Mouse (Mus musculus): ENCODE measurements around the gene Rbm18.

The Rbm18 gene

GRCm38 (mm10) chr2:36104956-36105741 lies 31.4 kb downstream of the Rbm18 start, which contains the start of gene Lhx6:
TSS of gene Lhx6 (minus strand) at chr2:36105408.
- in situ Hi-C loops (cut with MboI, MseI) = no loop called here

GRCm38 (mm10) chr2:36104436-36104955 lies 32.1 kb downstream of the Rbm18 start:
- in situ Hi-C loops (cut with MboI, MseI) = no loop called here

- in situ Hi-C loops (cut with MboI, MseI) = no loop called here
Measured at GRCm38 (mm10) chr2:36103555-36104367, 32.8 kb downstream of the Rbm18 start.

- in situ Hi-C loops (cut with MboI, MseI) = no loop called here
Measured at GRCm38 (mm10) chr2:36103069-36103554, 33.5 kb downstream of the Rbm18 start.

- in situ Hi-C loops (cut with MboI, MseI) = no loop called here
Measured at GRCm38 (mm10) chr2:36102559-36102946, 34.0 kb downstream of the Rbm18 start.

GRCm38 (mm10) chr2:36101866-36102558 lies 34.6 kb downstream of the Rbm18 start:
- in situ Hi-C loops (cut with MboI, MseI) = no loop called here

- in situ Hi-C loops (cut with MboI, MseI) = no loop called here
Measured at GRCm38 (mm10) chr2:36099739-36100138, 36.8 kb downstream of the Rbm18 start.

- in situ Hi-C loops (cut with MboI, MseI) = no loop called here
Measured at GRCm38 (mm10) chr2:36098021-36098420, 38.6 kb downstream of the Rbm18 start.

- in situ Hi-C loops (cut with MboI, MseI) = no loop called here
Measured at GRCm38 (mm10) chr2:36097129-36097815, 39.3 kb downstream of the Rbm18 start.

- in situ Hi-C loops (cut with MboI, MseI) = no loop called here
Measured at GRCm38 (mm10) chr2:36093914-36094475, 42.6 kb downstream of the Rbm18 start.

GRCm38 (mm10) chr2:36093301-36093700 lies 43.3 kb downstream of the Rbm18 start:
- in situ Hi-C loops (cut with MboI, MseI) = no loop called here

GRCm38 (mm10) chr2:36092748-36093147 lies 43.8 kb downstream of the Rbm18 start:
- in situ Hi-C loops (cut with MboI, MseI) = no loop called here

- in situ Hi-C loops (cut with MboI, MseI) = no loop called here
Measured at GRCm38 (mm10) chr2:36090853-36091741, 45.5 kb downstream of the Rbm18 start.

- in situ Hi-C loops (cut with MboI, MseI) = no loop called here
Measured at GRCm38 (mm10) chr2:36089190-36089589, 47.4 kb downstream of the Rbm18 start.

- in situ Hi-C loops (cut with MboI, MseI) = no loop called here
Measured at GRCm38 (mm10) chr2:36085041-36085440, 51.5 kb downstream of the Rbm18 start.

GRCm38 (mm10) chr2:36082802-36083580 lies 53.6 kb downstream of the Rbm18 start:
- in situ Hi-C loops (cut with MboI, MseI) = no loop called here

GRCm38 (mm10) chr2:36081446-36081845 lies 55.1 kb downstream of the Rbm18 start:
- in situ Hi-C loops (cut with MboI, MseI) = no loop called here

- in situ Hi-C loops (cut with MboI, MseI) = no loop called here
Measured at GRCm38 (mm10) chr2:36077160-36077761, 59.3 kb downstream of the Rbm18 start.

GRCm38 (mm10) chr2:36075210-36075609 lies 61.4 kb downstream of the Rbm18 start:
- in situ Hi-C loops (cut with MboI, MseI) = no loop called here

Data from regulatory T cell (primary cell).